Mouse (Mus musculus) G1E (cell line): Measurements from ENCODE around the gene Stmnd1. TPM values are rescaled to one million over a fixed set of nuclear protein-coding genes. Genes with fewer than 3 reads are reported as not detected.

Source experiments
- ATAC-seq: 2 replicates; pipeline ENCODE4 v1.8.0; 2016; ENCODE audit warnings: mild to moderate bottlenecking; ENCODE audit not compliant: insufficient number of reproducible peaks, poor library complexity, low FRiP score, severe bottlenecking; ENCODE audit errors: extremely low read depth
- DNase-seq: peaks from one replicate; pipeline ENCODE4 v3.0.0; 2012; ENCODE audit warnings: low spot score
- H3K27me3 ChIP-seq: 2 replicates; pipeline ENCODE4 v1.6.1; 2012; ENCODE audit warnings: mild to moderate bottlenecking, low read length, inconsistent platforms; ENCODE audit not compliant: insufficient read depth
- H3K36me3 ChIP-seq: replicated peaks from 2 replicates; pipeline ENCODE3; 2012; ENCODE audit warnings: mild to moderate bottlenecking, inconsistent platforms
- H3K4me1 ChIP-seq: 2 replicates; pipeline ENCODE4 v1.6.1; 2012; ENCODE audit warnings: low read depth, low read length, inconsistent platforms, mixed read lengths; ENCODE audit not compliant: insufficient read depth
- H3K4me3 ChIP-seq: 2 replicates; pipeline ENCODE4 v1.5.1; 2012; ENCODE audit warnings: low read depth, mild to moderate bottlenecking, inconsistent platforms, low read length, moderate library complexity, mixed read lengths
- H3K9me3 ChIP-seq: replicated peaks from 2 replicates; pipeline ENCODE4 v1.6.1; 2012; ENCODE audit warnings: inconsistent platforms
- CTCF ChIP-seq: IDR thresholded peaks from 2 replicates; pipeline ENCODE4 v1.5.1; 2012; ENCODE audit warnings: low read depth, low read length, inconsistent platforms, mixed read lengths
- GATA1 ChIP-seq: IDR thresholded peaks from 2 replicates; pipeline ENCODE4 v1.6.1; 2012; ENCODE audit warnings: borderline replicate concordance, low read length, inconsistent platforms, mixed read lengths
- GATA2 ChIP-seq: IDR thresholded peaks from 2 replicates; pipeline ENCODE4 v1.6.1; 2012; ENCODE audit warnings: low read depth, low read length, inconsistent platforms, borderline replicate concordance
- POLR2AphosphoS5 ChIP-seq: IDR thresholded peaks from 2 replicates; pipeline ENCODE4 v1.6.1; 2012; ENCODE audit warnings: low read depth, low read length, inconsistent platforms; ENCODE audit not compliant: insufficient replicate concordance
- TAL1 ChIP-seq: conservative IDR thresholded peaks from 2 replicates; pipeline ENCODE4 v1.6.1; 2012; ENCODE audit warnings: low read depth, low read length, inconsistent platforms, mixed read lengths
- polyA plus RNA-seq: library from polyadenylated mRNA; stranded (reverse); fragments of >175 nt; gene quantifications from 2 replicates; pipeline ENCODE4 v1.2.3, GENCODE M21; 2012
- total RNA-seq, 2 experiments: library from RNA; stranded (forward) in 1 of 2; stranded (reverse) in 1 of 2; fragments of 200-1000 nt in 1 of 2; fragments of >200 nt in 1 of 2; fragmentation: Nextera tagmentation in 1 of 2; gene quantifications; 2 replicates each; pipeline ENCODE4 v1.2.3; 2014 to 2017

The Stmnd1 gene
- total and polyA plus RNA-seq, 3 experiments, result not detected

DNA sequence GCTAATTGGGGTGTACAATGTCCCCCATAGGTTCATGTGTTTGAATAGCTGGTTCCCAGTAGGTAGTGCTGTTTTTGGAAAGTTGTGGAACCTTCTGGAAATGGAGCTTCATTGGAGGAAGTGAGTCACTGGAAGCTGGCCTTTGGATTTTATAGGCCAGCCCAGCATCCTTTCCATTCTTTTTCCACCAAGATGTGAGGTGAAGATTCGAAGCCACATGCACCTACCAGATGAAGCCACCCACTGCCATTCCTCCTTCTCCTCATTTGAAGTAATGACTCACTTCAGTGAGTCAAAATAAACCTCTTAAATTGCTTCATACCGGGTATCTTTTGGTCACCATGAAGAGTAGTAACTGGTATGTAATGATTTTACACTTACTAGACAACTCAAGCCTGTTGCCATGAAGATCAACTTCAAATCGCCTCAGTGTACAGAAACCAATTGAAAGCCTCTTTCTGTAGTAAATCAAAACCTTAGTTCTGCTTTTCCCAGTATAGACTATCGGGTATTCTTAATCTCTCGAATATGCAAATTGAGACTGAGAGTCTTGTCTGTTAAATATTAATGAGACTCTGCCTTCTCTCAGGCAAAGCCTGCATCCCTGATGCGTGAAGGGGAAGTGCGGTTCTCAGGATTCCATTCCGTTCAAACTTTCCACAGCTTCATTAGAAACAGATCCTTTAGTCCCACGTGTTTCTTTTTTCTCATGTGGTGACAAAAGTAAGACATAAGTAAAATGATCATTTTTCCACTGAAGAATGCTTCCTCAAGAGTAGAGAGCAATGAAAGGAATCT lies 31.9 kb upstream of the Stmnd1 start:
- DNase-seq (no peak), ATAC-seq (no peak)
- no peaks in the 10 kb centered on the region; the same call in 1 of the 2 replicates for H3K27me3 ChIP-seq

DNA sequence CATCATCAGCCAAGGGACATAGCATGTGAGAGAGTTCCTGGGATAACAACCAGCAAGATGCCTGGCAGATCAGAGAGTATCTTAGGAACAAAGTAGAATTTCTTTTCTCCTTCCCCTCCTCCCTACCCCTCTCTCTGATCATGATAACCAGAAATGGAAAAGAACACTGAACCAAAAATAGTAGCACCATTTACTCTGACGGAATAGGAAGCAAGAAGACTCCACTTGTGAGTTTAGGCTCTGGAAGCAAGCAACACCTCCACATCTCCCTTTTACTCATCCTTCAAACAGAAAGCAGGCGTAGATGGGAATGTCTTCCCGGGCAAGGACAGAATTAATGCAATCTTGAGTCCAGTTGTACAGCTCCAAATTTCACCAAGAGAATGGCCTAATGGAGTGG lies 19.8 kb upstream of the Stmnd1 start:
- Histone ChIP-seq H3K27me3 (no peaks in the 10 kb centered on the region), H3K4me3 (no peak overlapping the region), H3K4me1 (no peaks in the 10 kb centered on the region), H3K9me3 (no peaks in the 10 kb centered on the region), H3K36me3 (no peaks in the 10 kb centered on the region)
- DNase-seq, result no peak
- ATAC-seq, result no peak
- TF ChIP-seq GATA1, result no peak

More for the DNA sequence above, 31.9 kb upstream of the Stmnd1 start:
- H3K4me3 ChIP-seq, result no peak overlapping the region
- TF ChIP-seq CTCF (no peak), POLR2AphosphoS5 (no peak), GATA1 (no peak), TAL1 (no peak), GATA2 (no peak)
- no peaks in the 10 kb centered on the region for H3K36me3 ChIP-seq
- H3K4me1 ChIP-seq, result no peaks in the 10 kb centered on the region
- H3K9me3 ChIP-seq, result no peaks in the 10 kb centered on the region

DNA sequence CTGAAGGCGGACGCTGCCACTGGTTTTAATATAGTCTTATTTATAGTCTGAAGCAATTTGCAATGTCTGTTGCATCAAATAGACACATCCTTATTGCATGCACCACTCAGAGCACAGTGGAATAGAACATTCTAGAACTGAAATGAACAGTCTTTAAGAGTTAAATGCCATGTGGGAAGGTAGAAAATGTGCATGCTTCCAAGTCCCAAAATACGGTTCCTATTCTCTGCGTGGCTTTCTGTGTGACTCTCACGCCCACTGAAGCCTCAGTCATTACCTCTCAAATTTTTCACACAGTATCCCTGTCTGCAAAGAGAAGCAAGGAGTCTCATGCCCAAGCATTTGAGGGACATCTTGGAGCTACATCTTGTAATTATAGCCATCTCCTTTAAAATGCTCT lies 19.4 kb upstream of the Stmnd1 start:
- H3K4me1 ChIP-seq, result no peaks in the 10 kb centered on the region
- ATAC-seq, result no peak
- no peak for TF ChIP-seq CTCF
- no peak for TF ChIP-seq TAL1
- no peak for TF ChIP-seq POLR2AphosphoS5
- no peak for TF ChIP-seq GATA1
- no peaks in the 10 kb centered on the region for H3K27me3 ChIP-seq
- no peaks in the 10 kb centered on the region for H3K9me3 ChIP-seq
- DNase-seq, result no peak
- no peak overlapping the region for H3K4me3 ChIP-seq
- no peaks in the 10 kb centered on the region for H3K36me3 ChIP-seq

DNA sequence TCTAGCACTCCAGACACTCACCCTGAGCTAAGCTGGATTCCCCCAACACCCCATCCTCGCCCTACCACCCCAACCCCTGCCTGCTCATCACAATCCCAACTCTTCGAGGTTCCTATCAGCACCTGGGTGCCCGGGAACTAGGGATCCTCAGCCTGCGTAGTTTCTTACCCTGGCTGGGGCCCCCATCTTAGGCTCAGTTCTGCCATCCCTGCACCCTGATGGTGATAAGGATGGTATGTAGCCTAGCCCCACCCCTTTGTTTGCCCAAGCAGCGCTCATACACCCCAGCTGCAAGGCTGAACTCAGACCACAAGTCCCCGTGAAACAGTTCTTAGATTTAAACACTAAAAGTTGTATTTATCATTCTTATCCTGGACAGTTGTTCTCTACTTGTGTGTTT lies 17.9 kb upstream of the Stmnd1 start:
- DNase-seq, result no peak

GRCm38 (mm10) chr13:46257847-46258246 lies 15.7 kb upstream of the Stmnd1 start:
- TF ChIP-seq TAL1, result no peak
- TF ChIP-seq POLR2AphosphoS5, result no peak
- TF ChIP-seq GATA2, result no peak
- no peak for TF ChIP-seq GATA1
- TF ChIP-seq CTCF, result no peak
- DNase-seq (no peak), ATAC-seq (no peak)
- Histone ChIP-seq H3K4me1 (no peaks in the 10 kb centered on the region), H3K9me3 (no peaks in the 10 kb centered on the region), H3K36me3 (no peaks in the 10 kb centered on the region), H3K27me3 (no peaks in the 10 kb centered on the region), H3K4me3 (no peak overlapping the region)

More for the DNA sequence above, 17.9 kb upstream of the Stmnd1 start:
- ATAC-seq, result no peak
- no peaks in the 10 kb centered on the region for H3K4me1 ChIP-seq
- H3K36me3 ChIP-seq, result no peaks in the 10 kb centered on the region
- TF ChIP-seq POLR2AphosphoS5 (no peak), TAL1 (no peak), CTCF (no peak), GATA2 (no peak), GATA1 (no peak)
- H3K4me3 ChIP-seq, result no peak overlapping the region
- no peaks in the 10 kb centered on the region for H3K9me3 ChIP-seq
- no peaks in the 10 kb centered on the region for H3K27me3 ChIP-seq

DNA sequence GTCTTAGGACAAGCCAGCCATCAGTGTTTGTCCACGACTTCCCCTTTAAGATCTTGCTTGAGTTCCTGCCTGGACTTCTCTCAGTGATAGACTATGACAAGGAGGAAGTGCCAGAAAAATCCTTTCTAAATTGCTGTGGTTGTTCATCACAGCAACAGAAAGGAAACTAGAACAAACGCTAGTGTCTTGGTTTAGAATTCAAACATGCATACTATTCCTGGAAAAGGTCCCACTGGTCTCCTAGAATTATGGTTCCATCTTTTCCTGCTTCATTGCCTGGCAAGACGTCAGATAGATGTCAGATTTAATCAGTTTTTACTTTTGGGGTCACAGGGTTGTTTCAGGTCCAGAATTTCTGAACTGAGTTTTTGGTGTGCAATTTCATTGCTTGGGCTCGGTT lies 14.0 kb upstream of the Stmnd1 start:
- DNase-seq (no peak), ATAC-seq (no peak)
- Histone ChIP-seq H3K36me3 (no peaks in the 10 kb centered on the region), H3K4me1 (no peaks in the 10 kb centered on the region), H3K27me3 (no peaks in the 10 kb centered on the region), H3K4me3 (no peak overlapping the region), H3K9me3 (no peaks in the 10 kb centered on the region)
- no peak for TF ChIP-seq POLR2AphosphoS5
- TF ChIP-seq TAL1, result no peak
- no peak for TF ChIP-seq GATA1
- TF ChIP-seq GATA2, result no peak
- TF ChIP-seq CTCF, result no peak
